Mouse (Mus musculus) lung, adult 2 months (tissue): ENCODE results near the gene Gmppb.

Source experiments
- CTCF ChIP-seq: fragments of 200-500 bp; IDR thresholded peaks from 2 replicates; pipeline ENCODE4 v1.5.1; 2011; ENCODE audit warnings: mild to moderate bottlenecking, low read length, control low read depth; ENCODE audit not compliant: insufficient read depth
- POLR2A ChIP-seq: fragments of 200-500 bp; IDR thresholded peaks from 2 replicates; pipeline ENCODE4 v1.6.1; 2011; ENCODE audit warnings: low read depth, mild to moderate bottlenecking, control low read depth, low read length, borderline replicate concordance; ENCODE audit errors: extremely low read depth

DNA sequence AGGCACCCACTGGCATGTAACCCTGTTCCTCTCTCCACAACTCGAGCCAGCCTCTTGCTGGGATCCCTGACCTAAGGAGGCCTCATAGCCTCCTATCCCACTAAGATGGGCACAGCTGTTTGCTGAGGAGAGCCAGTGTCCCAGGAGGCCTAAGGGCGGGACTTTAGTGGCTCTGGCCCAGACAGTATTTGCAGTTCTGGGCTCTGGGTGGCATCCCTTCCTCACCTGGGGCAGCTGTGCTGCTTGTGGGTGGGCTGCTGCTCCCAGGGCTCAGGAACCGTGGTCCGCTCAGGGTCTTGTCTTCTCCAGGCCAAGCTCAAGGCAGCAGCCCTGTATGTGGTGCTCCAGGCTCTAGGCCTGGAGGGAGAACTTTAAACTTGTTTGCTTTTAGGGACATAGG, 2.5 kb upstream of the Gmppb start:
- no peak for TF ChIP-seq POLR2A
- no peak for TF ChIP-seq CTCF
